Mouse (Mus musculus) cerebellum, adult 2 months (tissue): ENCODE data around the gene Vamp9.

Source experiments
- CTCF ChIP-seq: fragments of 200-500 bp; IDR thresholded peaks from 2 replicates; pipeline ENCODE4 v1.5.1; 2011; ENCODE audit warnings: low read depth, mild to moderate bottlenecking, control low read depth, low read length, moderate library complexity, borderline replicate concordance; ENCODE audit not compliant: insufficient read depth
- POLR2A ChIP-seq: fragments of 200-500 bp; IDR thresholded peaks from 2 replicates; pipeline ENCODE4 v1.6.1; 2011; ENCODE audit warnings: low read length, control low read depth, borderline replicate concordance; ENCODE audit not compliant: insufficient read depth

GRCm38 (mm10) chr5:99975776-99976175, 69.7 kb downstream of the Vamp9 start:
- TF ChIP-seq CTCF (no peak), POLR2A (no peak)
